Mouse (Mus musculus): ENCODE results near the gene Gprasp1. TPM values are rescaled to one million over a fixed set of nuclear protein-coding genes. Genes with fewer than 3 reads are reported as not detected.
"Not testable (repeated sequence)": the region's sequence is repeated elsewhere in the genome, so short reads cannot be mapped to it uniquely, and the experiment has no call there.

Gprasp1 gene
- total RNA-seq, 1 experiment from 2014 or later = 45.9 TPM

- peak; percentile 69; the same call in 1 of the 2 replicates for ATAC-seq (replicated peaks; ENCODE audit: low read depth, poor library complexity, severe bottlenecking)
These were observed 63.2 kb downstream of the Gprasp1 start for GRCm38 (mm10) chrX:135805780-135806179.

- ATAC-seq (replicated peaks; ENCODE audit: low read depth, poor library complexity, severe bottlenecking) = not testable (repeated sequence)
These were observed 93.4 kb downstream of the Gprasp1 start for GRCm38 (mm10) chrX:135835896-135836295.

- no peak for ATAC-seq (replicated peaks; ENCODE audit: low read depth, poor library complexity, severe bottlenecking)
These were observed 95.4 kb downstream of the Gprasp1 start for GRCm38 (mm10) chrX:135837896-135838295.

GRCm38 (mm10) chrX:135838521-135839360 is 96.2 kb downstream of the Gprasp1 start, which contains the start of gene Gprasp2:
Gene Gprasp2, plus strand, starts transcription at chrX:135839034.
- ATAC-seq (replicated peaks; ENCODE audit: low read depth, poor library complexity, severe bottlenecking) = peak; percentile 89

- ATAC-seq (replicated peaks; ENCODE audit: low read depth, poor library complexity, severe bottlenecking) = peak; percentile 87
These were observed 97.2 kb downstream of the Gprasp1 start for GRCm38 (mm10) chrX:135839397-135840391.

Other genes starting within 250 kb of the Gprasp1 start
- gene AV320801, start 248.1 kb upstream of the Gprasp1 start, total RNA-seq (2017) = not detected in 2 replicates
- 0.05 and 0.87 TPM in 2 replicates for gene Nxf7, start 144.0 kb upstream of the Gprasp1 start, total RNA-seq (2017)
- not detected in 2 replicates for gene Prame, start 115.0 kb upstream of the Gprasp1 start, total RNA-seq (2017)
- gene Tcp11x2, start 48.9 kb upstream of the Gprasp1 start, total RNA-seq (2017) = not detected in 2 replicates
- gene Tmsb15a, start 17.5 kb upstream of the Gprasp1 start, total RNA-seq (2017) = not detected in 2 replicates
- gene Armcx5, start within 50 bp of the Gprasp1 start, total RNA-seq (2017) = 9.9 and 11.7 TPM in 2 replicates
- 32.7 and 45.9 TPM in 2 replicates for gene Bhlhb9, start 54.9 kb downstream of the Gprasp1 start, total RNA-seq (2017)
- 2.0 and 2.3 TPM in 2 replicates for gene Gprasp2, start 96.3 kb downstream of the Gprasp1 start, total RNA-seq (2017)

Measured in common myeloid progenitor, adult 5-6 weeks (primary cell).